Mouse (Mus musculus): ENCODE data around the gene Slc22a20. TPM values are rescaled to one million over a fixed set of nuclear protein-coding genes. Genes with fewer than 3 reads are reported as not detected.

Slc22a20 gene
- not detected for total RNA-seq (2021)

DNA sequence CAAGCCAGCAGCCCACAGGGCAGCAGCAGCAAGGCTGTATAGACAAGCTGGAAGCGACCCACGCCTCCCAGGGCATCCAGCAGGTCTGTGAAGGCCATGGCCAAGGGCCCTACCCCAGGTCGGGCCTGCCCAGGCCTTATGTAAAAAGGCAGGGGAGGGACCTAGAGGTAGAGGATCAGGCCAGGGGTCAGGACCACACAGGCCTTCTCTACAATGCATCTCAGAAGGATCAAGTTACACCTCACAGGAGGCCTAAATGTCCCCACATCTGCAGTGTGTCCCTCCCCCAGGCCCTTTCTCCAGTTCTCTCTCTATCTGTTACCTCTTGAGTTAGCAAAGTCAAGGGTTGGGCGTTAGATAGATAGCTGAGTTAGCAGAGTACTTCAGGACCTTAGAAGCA, at the start of gene Slc22a20:
Slc22a20 (minus strand) TSS at position 101 of the 400 bp plus-strand sequence.
- intact Hi-C loops (cut with DNase I): no loop called here

DNA sequence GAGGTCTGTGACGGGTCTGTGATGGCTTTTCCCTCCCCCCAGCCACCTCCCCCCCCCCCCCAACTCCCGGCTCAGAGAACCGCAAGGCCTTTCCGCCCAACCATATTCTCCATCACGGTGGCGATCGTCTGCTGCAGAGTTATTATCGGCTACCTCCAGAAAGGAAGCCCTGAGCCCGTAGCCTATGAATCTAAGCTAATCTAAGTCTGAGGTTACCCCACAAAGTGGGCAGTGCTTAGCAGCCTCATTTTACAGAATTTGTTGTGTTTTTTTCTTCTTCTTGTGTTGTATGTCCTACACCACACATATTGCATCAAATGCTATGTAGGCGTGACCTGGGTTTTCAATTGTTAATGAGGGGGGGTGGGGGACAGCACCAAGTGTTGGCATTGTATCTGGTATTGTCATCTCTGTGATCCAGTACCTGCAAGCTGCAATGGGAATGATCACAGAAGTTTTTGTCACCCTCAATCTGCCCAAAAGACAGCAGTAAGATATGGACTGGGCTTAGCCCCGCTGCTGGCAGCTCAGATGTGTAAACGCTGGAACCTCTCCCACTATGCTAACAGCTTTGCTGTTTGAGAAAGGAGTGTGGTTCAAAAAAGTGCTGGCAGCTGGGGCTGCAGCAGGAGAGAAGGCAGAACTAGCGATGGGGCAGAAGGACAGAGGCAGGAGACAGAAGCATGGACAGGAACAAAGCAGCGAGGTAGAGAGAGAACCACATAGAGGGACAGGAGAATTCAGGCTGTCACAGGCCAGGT, 44.8 kb upstream of the Slc22a20 start:
- intact Hi-C loops (cut with DNase I): no loop called here
- DNase-seq: no peak

More for the DNA sequence above, at the start of gene Slc22a20:
- DNase-seq: no peak

- no peak for DNase-seq
- intact Hi-C loops (cut with DNase I): no loop called here
Measured at GRCm38 (mm10) chr19:6029426-6029825, 43.5 kb upstream of the Slc22a20 start.

DNA sequence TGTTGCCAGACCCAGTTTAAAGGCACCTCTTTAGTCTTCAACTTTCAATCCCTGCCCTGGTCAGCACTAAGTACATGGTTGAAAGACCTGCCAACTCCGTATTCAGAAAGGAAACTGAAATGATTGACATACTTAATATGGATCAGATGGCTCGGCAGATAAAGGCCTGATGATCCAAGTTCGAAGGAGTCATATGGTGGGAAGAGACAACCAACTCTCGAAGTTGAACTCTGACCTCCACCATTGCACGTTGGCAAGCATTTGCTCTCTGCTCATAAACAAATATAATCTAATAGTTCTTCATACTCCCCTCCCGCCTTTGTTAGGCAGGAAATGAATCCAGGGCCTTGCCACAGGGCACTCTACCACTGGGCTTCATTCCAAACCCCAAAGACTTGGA, 43.0 kb upstream of the Slc22a20 start:
- intact Hi-C loops (cut with DNase I): no loop called here
- no peak for DNase-seq

DNA sequence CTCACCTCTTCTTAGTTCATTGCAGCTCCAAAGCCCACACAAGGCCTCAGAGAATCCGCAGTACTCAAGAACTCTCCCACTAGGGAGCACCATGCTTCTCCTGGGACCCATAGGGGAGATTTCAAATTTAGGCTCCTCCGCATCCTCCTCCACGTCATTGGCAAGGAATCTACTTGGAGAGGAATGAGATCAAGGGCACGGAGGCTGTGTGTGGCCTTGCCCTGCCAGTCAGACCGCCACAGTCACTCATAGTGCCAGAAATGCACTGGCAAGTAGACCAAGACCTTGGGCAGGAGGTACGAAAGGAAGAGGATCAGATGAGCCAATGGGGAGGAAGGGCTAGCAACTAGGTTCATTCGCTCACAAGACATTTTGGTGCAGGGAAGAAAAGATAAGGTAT, 38.0 kb upstream of the Slc22a20 start:
- intact Hi-C loops (cut with DNase I): no loop called here
- DNase-seq: no peak

DNA sequence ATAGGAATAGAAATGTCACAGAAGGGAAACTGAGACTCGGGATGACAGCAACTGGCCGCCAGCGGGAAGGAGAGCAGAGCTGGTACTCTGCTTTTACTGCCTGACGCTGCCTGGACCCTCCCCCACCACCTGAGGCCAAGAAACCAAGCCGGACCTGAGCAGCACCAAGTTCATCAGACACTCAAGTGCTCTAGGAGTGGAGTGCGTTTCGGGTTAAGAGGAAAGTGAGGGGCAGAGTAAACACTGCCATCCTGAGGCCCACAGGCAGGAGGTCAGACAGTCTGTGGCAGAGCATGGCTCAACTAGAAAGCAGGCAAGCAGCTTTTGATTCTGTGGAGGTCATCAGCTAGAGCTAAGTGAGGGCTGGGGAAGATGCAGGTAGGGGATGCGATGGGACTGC, 37.1 kb upstream of the Slc22a20 start:
- intact Hi-C loops (cut with DNase I): no loop called here
- DNase-seq: no peak

DNA sequence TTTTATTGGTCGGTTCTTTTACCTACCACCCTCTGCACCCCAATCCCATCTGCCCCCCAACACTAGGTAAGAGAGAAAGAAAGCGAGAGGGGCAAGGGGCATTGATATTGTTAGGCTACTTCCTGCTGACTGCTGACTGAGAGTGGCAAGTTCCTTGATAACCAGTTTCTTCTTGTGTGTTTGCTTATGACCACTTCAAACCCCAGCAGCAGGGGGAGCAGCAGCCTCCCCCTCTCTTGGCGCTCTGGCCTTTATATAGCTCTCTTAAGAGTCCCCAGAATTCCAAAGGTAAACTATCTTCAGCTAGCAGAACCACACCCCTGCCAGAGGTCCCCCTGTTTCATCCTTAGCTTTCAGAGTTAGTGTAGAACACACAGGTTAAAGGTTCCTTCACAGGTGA, 34.3 kb upstream of the Slc22a20 start:
- intact Hi-C loops (cut with DNase I): no loop called here
- DNase-seq: no peak

- intact Hi-C loops (cut with DNase I): loop anchor here (5.0 kb wide), 1 partner anchor 41 kb away; no protein-coding TSS in a partner anchor
- DNase-seq: peak; percentile 88
Measured at GRCm38 (mm10) chr19:6018142-6019089, 32.5 kb upstream of the Slc22a20 start.

- intact Hi-C loops (cut with DNase I): loop anchor here (5.0 kb wide), 1 partner anchor 39 kb away; no protein-coding TSS in a partner anchor
- DNase-seq: no peak
Measured at GRCm38 (mm10) chr19:6016532-6016931, 30.6 kb upstream of the Slc22a20 start.

DNA sequence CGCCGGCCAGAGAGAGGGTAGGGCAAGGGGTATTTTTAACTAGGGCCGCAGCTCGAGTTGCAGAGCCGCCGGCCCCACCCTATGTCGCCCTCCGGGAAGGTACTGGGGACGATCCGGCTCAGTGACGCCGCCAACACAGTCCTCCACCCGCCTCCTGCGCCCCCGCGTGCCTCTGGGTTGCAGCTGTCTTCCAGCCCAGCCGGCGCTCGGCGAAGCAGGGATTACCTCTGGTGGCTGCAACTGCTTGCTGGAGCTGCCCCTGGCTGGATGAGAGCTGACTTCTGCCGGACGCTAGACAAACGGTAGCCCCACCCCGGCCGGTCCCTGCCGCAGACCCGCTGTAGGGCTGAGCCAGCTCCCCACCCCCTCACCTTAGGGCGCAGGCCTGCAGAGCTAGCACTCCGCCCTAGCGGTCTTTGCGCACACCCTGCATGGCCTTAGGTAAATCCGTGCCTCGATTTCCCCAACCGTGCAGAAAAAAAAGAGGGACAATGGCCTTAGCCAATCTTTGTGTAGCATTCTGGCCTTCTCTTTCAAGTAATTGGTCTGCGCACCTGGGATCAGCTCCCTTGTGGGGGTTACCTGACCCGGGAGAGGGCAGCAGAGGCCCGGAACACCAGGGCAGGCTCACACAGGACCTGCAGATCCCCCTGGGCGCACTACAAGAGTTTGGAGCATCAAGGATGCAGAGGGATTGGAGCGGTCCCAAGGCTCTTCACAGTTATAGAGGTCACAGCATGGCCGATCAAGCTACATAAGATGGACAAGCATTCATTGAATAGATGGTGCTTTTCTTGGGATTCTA, 29.8 kb upstream of the Slc22a20 start, which contains the start of gene Capn1:
Capn1 (minus strand) TSS at position 387 of the 805 bp plus-strand sequence.
- intact Hi-C loops (cut with DNase I): loop anchor here (5.0 kb wide), 1 partner anchor 38 kb away; no protein-coding TSS in a partner anchor
- peak; percentile 75 for DNase-seq

DNA sequence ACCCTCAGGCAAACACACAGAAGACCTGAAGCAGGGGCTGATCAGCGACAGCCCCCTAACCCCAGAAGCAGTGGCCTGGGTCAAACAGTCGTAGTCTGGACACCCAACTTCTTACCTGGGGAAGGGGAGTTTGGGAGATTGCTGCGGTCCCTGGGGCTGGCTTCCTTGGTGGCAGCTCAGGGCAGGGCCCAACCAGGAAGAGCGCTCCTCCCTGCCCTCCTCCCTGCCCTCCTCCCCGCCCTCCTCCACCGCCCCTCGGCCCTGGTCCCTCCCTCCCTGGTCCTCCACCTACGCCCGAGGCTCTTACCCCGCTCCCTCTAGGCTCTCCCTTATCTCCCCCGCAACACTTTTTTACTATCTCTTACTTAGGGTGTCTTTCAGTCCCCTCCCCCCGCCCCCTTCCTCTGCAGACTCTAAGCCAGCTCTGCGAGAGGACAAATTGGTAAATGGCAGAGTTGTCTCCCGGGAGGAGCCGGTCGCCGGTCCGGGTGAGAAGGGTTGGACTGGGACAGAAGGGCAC, 29.1 kb upstream of the Slc22a20 start:
- peak; percentile 28 for DNase-seq
- intact Hi-C loops (cut with DNase I): loop anchor here (5.0 kb wide), 1 partner anchor 38 kb away; no protein-coding TSS in a partner anchor

DNA sequence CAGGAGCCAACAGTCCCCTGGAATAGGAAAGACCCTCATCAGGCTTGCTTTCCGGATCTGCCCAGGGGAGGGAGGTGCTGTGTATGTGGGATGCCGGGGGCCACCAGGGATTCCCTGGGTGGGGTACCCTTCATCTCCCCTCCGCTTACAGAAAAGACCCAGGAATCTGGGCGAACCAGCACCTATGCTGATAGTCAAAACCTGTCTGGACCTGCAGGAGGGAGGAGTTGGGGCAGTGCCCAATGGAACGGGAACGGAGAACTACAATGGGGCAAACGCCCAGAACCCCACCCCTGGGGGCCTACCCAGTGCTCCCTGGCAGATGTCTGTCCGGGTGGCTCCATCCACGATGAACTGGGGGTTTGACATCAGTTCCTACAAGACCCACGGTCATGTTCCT, 27.7 kb upstream of the Slc22a20 start:
- intact Hi-C loops (cut with DNase I): no loop called here

GRCm38 (mm10) chr19:6009137-6009536, 23.2 kb upstream of the Slc22a20 start:
- DNase-seq: no peak
- intact Hi-C loops (cut with DNase I): no loop called here

More for the DNA sequence above, 27.7 kb upstream of the Slc22a20 start:
- no peak for DNase-seq

DNA sequence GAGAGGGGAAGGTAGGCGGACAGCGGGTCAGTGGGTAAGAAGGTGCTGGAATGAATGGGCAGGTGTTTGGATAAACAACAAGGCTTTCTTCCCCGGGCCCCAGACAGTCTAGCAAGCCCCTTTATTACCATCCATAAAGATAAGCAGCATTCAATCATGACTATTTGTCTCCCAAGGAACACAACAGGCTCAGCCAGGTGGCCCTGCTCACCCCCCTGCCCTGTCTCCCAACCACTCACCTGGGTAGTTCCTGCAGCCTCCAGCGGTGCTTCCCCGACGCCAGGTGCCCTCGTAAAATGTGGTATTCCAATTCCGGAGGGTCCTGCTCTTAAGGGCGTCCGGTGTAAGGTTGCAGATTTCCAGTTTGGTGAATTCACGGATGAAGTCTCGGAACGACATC, 21.1 kb upstream of the Slc22a20 start:
- no peak for DNase-seq
- intact Hi-C loops (cut with DNase I): no loop called here

DNA sequence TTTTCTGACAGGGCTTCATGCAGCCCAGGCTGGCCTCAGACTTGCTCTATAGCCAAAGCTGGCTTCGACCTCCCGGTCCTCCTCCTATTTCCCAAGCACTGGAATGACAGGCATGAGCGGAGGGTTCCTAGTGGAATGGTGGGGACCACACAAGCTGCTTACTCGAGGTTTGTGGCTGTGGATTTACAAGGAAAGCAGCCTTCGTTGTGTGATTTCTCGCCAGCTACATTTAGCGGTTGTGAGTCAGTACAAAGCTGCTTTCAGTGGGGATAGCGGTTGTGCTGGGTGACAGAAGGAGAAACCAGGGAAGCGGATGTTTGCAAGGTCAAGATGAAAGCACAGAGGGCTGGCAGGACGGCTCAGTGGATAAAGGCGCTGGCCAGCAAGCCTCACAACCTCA, 19.6 kb upstream of the Slc22a20 start:
- intact Hi-C loops (cut with DNase I): no loop called here

DNA sequence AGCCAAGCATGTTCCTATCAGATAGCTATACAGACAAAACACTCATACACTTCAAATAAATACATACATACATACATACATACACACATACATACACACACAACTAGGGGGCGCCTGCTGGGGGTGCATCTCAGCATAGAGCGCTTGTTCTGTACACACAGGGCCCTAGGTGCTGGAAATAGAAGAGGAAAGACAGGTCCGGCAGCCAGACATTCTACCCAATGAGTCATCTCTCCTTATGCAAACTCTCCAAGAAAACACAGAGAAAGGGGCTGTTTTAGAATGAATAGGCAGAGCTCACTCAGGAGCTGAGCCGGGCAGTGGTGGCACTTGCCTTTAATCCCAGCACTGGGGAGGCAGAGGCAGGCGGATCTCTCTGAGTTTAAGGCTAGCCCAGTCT, 14.0 kb upstream of the Slc22a20 start:
- no peak for DNase-seq
- intact Hi-C loops (cut with DNase I): no loop called here

More for the DNA sequence above, 19.6 kb upstream of the Slc22a20 start:
- DNase-seq: no peak

- DNase-seq: no peak
- intact Hi-C loops (cut with DNase I): no loop called here
Measured at GRCm38 (mm10) chr19:5998180-5998579, 12.2 kb upstream of the Slc22a20 start.

GRCm38 (mm10) chr19:5994711-5995110, 8.8 kb upstream of the Slc22a20 start:
- intact Hi-C loops (cut with DNase I): no loop called here

DNA sequence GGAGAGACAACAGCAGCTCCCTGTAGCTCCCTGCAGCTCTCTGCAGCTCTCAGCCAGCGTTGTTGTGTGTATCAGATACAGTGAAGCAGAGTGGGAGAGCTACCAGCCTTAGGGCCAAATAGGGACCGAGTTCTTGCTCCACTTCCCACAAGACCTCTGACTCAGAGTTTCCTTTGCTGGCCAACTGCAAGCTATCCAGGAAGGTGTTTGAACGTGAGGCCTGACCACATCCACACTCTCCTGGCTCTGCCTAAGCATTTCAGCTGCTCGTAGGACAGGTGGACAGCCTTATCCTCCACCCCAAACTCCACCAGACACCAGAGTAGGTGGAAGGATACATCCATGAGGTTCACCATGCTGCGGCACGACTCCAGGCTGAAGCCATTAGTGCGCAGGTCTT, 6.1 kb upstream of the Slc22a20 start:
- intact Hi-C loops (cut with DNase I): no loop called here
- no peak for DNase-seq

More at GRCm38 (mm10) chr19:5994711-5995110, 8.8 kb upstream of the Slc22a20 start:
- peak; percentile 55 for DNase-seq

DNA sequence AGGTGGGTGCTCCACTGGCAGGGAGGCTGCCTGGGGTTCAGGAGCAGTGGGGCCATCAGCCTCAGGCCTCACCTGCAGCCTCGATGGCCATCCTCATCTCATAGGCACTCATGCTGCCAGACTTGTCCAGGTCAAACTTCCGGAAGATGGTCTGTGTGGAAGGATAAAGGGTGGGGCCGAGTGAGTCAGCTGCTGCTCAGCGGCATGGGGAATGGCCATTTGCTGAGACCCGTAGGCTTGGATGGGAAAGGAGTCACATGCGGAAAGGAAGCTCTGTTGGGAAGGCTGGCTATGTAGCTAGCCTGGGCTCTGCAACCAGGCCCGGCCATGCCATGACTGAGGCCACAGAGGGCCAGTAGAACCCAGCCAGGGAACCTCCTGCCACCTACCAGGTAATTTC, 5.5 kb upstream of the Slc22a20 start:
- no peak for DNase-seq
- intact Hi-C loops (cut with DNase I): no loop called here

All from left cerebral cortex, postnatal 4 days (tissue).